Mouse (Mus musculus): ENCODE measurements around the gene Dppa1. TPM values are rescaled to one million over a fixed set of nuclear protein-coding genes. Genes with fewer than 3 reads are reported as not detected.
"Not testable (repeated sequence)": the region's sequence is repeated elsewhere in the genome, so short reads cannot be mapped to it uniquely, and the experiment has no call there.

The Dppa1 gene
- not detected in 2 replicates for total RNA-seq (2014; rRNA removed)
- polyA plus RNA-seq (2015; fragmentation: Nextera tagmentation; extraction: Ambion mirVana) = not detected in 2 replicates

- DNase-seq (no peak), ATAC-seq (no peak)
- Histone ChIP-seq H3K4me1 (ENCODE audit: insufficient read depth) (no peaks in the 10 kb centered on the region), H3K27me3 (ENCODE audit: insufficient read depth, low read length) (no peaks in the 10 kb centered on the region), H3K9ac (no peak within 1 kb of the TSS), H3K4me3 (ENCODE audit: low read depth, low read length) (no peak within 1 kb of the TSS), H3K27ac (ENCODE audit: low read depth, low read length) (no peak within 1 kb of the TSS), H3K36me3 (ENCODE audit: insufficient read depth) (no peaks in the 10 kb centered on the region), H3K4me2 (ENCODE audit: low read depth) (no peak within 1 kb of the TSS), H3K9me3 (ENCODE audit: low read length) (no peaks in the 10 kb centered on the region)
- TF ChIP-seq CTCF (IDR thresholded peaks at IDR 0.05; ENCODE audit: low read depth) = no peak
- WGBS = 91% methylated on average over 2 of the region's 2 CpGs
Measured at GRCm38 (mm10) chr11:46629211-46629795, at the start of gene Dppa1. Gene Dppa1, minus strand, starts transcription at chr11:46629261.

GRCm38 (mm10) chr11:46667938-46668337 lies 38.9 kb upstream of the Dppa1 start:
- 67% methylated on average over 2 of the region's 2 CpGs for WGBS
- H3K36me3 ChIP-seq (ENCODE audit: insufficient read depth) = no peaks in the 10 kb centered on the region

GRCm38 (mm10) chr11:46667105-46667504 lies 38.0 kb upstream of the Dppa1 start:
- 93% methylated on average over 3 of the region's 3 CpGs for WGBS
- Histone ChIP-seq H3K27ac (ENCODE audit: low read depth, low read length) (no peak overlapping the region), H3K4me2 (ENCODE audit: low read depth) (no peak overlapping the region), H3K9ac (no peak overlapping the region), H3K4me1 (ENCODE audit: insufficient read depth) (no peaks in the 10 kb centered on the region), H3K9me3 (ENCODE audit: low read length) (no peaks in the 10 kb centered on the region), H3K27me3 (ENCODE audit: insufficient read depth, low read length) (no peaks in the 10 kb centered on the region), H3K4me3 (ENCODE audit: low read depth, low read length) (no peak overlapping the region), H3K36me3 (ENCODE audit: insufficient read depth) (no peaks in the 10 kb centered on the region)
- ATAC-seq (no peak), DNase-seq (no peak)
- no peak for TF ChIP-seq CTCF (IDR thresholded peaks at IDR 0.05; ENCODE audit: low read depth)

More at GRCm38 (mm10) chr11:46667938-46668337, 38.9 kb upstream of the Dppa1 start:
- Histone ChIP-seq H3K4me3 (ENCODE audit: low read depth, low read length) (no peak overlapping the region), H3K27me3 (ENCODE audit: insufficient read depth, low read length) (no peaks in the 10 kb centered on the region), H3K9me3 (ENCODE audit: low read length) (no peaks in the 10 kb centered on the region), H3K4me2 (ENCODE audit: low read depth) (no peak overlapping the region), H3K9ac (no peak overlapping the region), H3K27ac (ENCODE audit: low read depth, low read length) (no peak overlapping the region), H3K4me1 (ENCODE audit: insufficient read depth) (no peaks in the 10 kb centered on the region)
- DNase-seq = no peak
- TF ChIP-seq CTCF (IDR thresholded peaks at IDR 0.05; ENCODE audit: low read depth) = no peak
- no peak for ATAC-seq

- no peaks in the 10 kb centered on the region for H3K36me3 ChIP-seq (ENCODE audit: insufficient read depth)
- DNase-seq (peak; percentile 77), ATAC-seq (peak; percentile 91)
- no peak overlapping the region for H3K27ac ChIP-seq (ENCODE audit: low read depth, low read length)
- TF ChIP-seq CTCF (IDR thresholded peaks at IDR 0.05; ENCODE audit: low read depth) = peak; percentile 74
- WGBS = 68% methylated on average over 6 of the region's 6 CpGs
- no peaks in the 10 kb centered on the region for H3K4me1 ChIP-seq (ENCODE audit: insufficient read depth)
- no peaks in the 10 kb centered on the region for H3K27me3 ChIP-seq (ENCODE audit: insufficient read depth, low read length)
- H3K4me3 ChIP-seq (ENCODE audit: low read depth, low read length) = no peak overlapping the region
- H3K4me2 ChIP-seq (ENCODE audit: low read depth) = no peak overlapping the region
- no peaks in the 10 kb centered on the region for H3K9me3 ChIP-seq (ENCODE audit: low read length)
- no peak overlapping the region for H3K9ac ChIP-seq
Measured at GRCm38 (mm10) chr11:46665599-46666522, 36.8 kb upstream of the Dppa1 start.

GRCm38 (mm10) chr11:46663215-46663614 lies 34.2 kb upstream of the Dppa1 start:
- no peak for DNase-seq
- H3K9ac ChIP-seq = no peak overlapping the region
- no peak for TF ChIP-seq CTCF (IDR thresholded peaks at IDR 0.05; ENCODE audit: low read depth)
- no peak for ATAC-seq
- no peaks in the 10 kb centered on the region for H3K4me1 ChIP-seq (ENCODE audit: insufficient read depth)
- H3K4me3 ChIP-seq (ENCODE audit: low read depth, low read length) = no peak overlapping the region
- no peaks in the 10 kb centered on the region for H3K27me3 ChIP-seq (ENCODE audit: insufficient read depth, low read length)
- H3K36me3 ChIP-seq (ENCODE audit: insufficient read depth) = no peaks in the 10 kb centered on the region
- 44% methylated on average over 4 of the region's 4 CpGs for WGBS
- H3K27ac ChIP-seq (ENCODE audit: low read depth, low read length) = no peak overlapping the region
- H3K4me2 ChIP-seq (ENCODE audit: low read depth) = no peak overlapping the region
- no peaks in the 10 kb centered on the region for H3K9me3 ChIP-seq (ENCODE audit: low read length)

GRCm38 (mm10) chr11:46652476-46652875 lies 23.4 kb upstream of the Dppa1 start:
- Histone ChIP-seq H3K9me3 (ENCODE audit: low read length) (no peaks in the 10 kb centered on the region), H3K36me3 (ENCODE audit: insufficient read depth) (no peaks in the 10 kb centered on the region), H3K27me3 (ENCODE audit: insufficient read depth, low read length) (no peaks in the 10 kb centered on the region), H3K4me2 (ENCODE audit: low read depth) (no peak overlapping the region), H3K9ac (no peak overlapping the region), H3K4me1 (ENCODE audit: insufficient read depth) (no peaks in the 10 kb centered on the region), H3K27ac (ENCODE audit: low read depth, low read length) (no peak overlapping the region), H3K4me3 (ENCODE audit: low read depth, low read length) (no peak overlapping the region)
- no peak for ATAC-seq
- no peak for TF ChIP-seq CTCF (IDR thresholded peaks at IDR 0.05; ENCODE audit: low read depth)
- DNase-seq = no peak
- WGBS = 90% methylated on average over 3 of the region's 3 CpGs

GRCm38 (mm10) chr11:46649655-46650054 lies 20.6 kb upstream of the Dppa1 start:
- not testable (repeated sequence) for ATAC-seq; H3K9ac ChIP-seq; H3K27ac ChIP-seq (ENCODE audit: low read depth, low read length); H3K36me3 ChIP-seq (ENCODE audit: insufficient read depth); H3K4me2 ChIP-seq (ENCODE audit: low read depth); H3K4me3 ChIP-seq (ENCODE audit: low read depth, low read length); H3K4me1 ChIP-seq (ENCODE audit: insufficient read depth); DNase-seq; H3K9me3 ChIP-seq (ENCODE audit: low read length); H3K27me3 ChIP-seq (ENCODE audit: insufficient read depth, low read length)
- WGBS = 39% methylated on average over 3 of the region's 3 CpGs
